Mouse (Mus musculus) G1E-ER4 (cell line): Measurements from ENCODE around the gene Tbxas1. TPM values are rescaled to one million over a fixed set of nuclear protein-coding genes. Genes with fewer than 3 reads are reported as not detected.

Experiments used
- GATA1 ChIP-seq: IDR thresholded peaks from one replicate; pipeline ENCODE4 v1.8.0; 2012; ENCODE audit warnings: low read length, inconsistent platforms
- polyA plus RNA-seq: library from polyadenylated mRNA; stranded (reverse); fragments of >175 nt; gene quantifications from 2 replicates; pipeline ENCODE4 v1.2.3, GENCODE M21; 2012

Tbxas1 gene
- polyA plus RNA-seq, 1 experiment, result 0.03 TPM

- TF ChIP-seq GATA1, result no peak
Measured at GRCm38 (mm10) chr6:38947282-38947681, 72.1 kb downstream of the Tbxas1 start.

GRCm38 (mm10) chr6:38949683-38950161, 74.5 kb downstream of the Tbxas1 start:
- TF ChIP-seq GATA1, result no peak

GRCm38 (mm10) chr6:38950341-38950740, 75.1 kb downstream of the Tbxas1 start:
- TF ChIP-seq GATA1, result no peak

DNA sequence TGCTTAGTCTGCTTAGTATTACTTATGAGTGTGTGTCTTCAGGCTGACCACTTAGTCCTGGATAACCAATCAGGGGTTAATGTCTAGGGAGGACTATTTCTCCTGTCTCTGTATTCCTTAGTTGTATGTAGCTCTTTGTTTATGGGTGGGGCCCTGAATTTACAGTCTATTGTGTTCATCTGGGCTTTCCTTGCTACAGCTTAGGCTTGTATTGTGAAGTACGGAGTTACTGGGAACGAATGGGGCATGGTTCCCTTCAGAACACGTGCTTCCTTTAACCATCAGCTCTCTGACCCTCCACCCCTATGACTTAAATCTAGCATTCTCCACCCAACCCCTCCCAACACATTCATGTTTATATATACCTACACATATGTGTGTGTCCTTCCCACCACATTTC, 75.6 kb downstream of the Tbxas1 start:
- TF ChIP-seq GATA1, result no peak

GRCm38 (mm10) chr6:38956641-38957040, 81.4 kb downstream of the Tbxas1 start:
- no peak for TF ChIP-seq GATA1

DNA sequence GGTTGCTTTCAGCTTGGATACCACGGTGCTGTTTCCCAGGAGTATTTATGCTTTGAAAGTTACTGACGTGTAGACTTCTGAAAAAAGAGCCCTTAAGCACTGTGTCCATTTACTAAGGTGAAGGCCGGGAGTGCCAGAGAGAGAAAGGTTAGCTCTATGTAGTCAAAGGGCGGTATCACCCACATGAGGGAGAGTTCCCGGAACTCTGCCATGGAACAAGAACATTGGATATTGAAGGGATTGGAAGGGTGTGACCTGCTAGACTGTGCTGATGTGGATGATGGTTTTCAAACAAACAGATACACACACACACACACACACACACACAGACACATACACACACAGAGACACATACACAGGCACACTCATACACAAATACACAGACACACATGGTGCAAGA, 82.0 kb downstream of the Tbxas1 start:
- TF ChIP-seq GATA1, result no peak

DNA sequence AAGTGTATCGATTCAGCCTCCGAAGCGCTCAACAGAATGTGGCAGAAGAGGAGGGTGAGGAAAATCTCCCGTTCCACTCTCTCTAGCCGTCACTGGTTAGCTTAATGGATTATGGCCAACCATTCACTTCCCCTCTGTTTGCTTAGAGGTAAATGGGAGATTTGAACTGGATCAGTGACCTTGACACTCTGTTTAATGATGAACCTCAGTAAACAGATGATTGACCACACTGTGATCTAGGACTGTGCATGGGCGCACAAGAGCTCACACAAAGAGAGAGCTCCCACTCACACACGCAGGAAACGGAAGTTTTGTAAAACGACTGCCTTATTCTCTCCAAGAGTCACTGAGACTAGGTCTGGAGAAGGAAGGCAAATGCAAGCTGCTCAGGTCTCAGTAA, 84.3 kb downstream of the Tbxas1 start:
- no peak for TF ChIP-seq GATA1

DNA sequence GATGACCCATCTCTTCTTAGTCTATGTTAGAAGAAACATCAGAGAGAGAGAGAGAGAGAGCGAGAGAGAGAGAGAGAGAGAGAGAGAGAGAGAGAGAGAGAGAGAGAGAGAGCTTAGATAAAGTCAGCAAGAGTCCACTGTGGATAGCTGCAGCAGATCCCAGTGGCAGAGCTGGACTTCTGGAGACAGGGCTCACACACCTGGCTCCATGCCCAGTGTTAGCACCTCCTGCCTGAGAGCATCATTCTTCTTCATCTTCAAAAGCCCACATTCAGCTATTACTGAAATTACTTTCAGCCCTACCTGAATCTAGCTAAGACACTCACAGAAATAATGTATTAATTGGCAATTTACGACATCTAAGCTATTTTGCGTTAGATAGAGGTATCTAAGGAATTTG, 85.2 kb downstream of the Tbxas1 start:
- no peak for TF ChIP-seq GATA1

DNA sequence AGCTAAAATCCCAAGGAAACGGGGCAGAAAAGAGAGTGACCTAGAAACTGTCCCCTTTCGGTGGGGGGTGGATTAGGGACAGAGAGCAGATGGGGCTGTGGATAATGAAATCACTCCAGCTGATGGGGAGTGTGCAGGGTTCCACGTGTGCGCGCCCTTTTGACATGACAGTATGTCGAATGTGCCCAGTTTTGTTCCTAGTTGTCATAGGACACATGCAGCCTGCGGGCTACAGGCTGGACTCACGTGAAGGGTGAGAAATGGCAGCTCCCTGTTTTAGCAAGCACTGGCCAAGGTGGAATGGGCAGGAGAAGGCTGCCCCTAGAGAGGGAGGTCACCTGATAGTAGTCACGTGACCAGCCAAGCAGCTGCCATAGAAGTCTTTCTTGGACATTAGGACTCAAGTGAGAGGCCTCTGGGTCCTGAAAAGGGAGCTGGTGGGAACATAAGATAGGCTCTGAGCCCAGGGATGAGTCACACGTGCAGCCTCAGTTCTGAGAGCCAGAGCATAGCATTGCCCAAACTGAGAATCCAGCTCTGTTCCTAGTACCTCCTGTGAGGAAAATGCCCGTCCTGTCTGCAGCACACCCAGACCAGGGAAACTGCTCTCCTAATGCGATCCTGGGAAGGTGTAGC, 85.7 kb downstream of the Tbxas1 start:
- TF ChIP-seq GATA1, result no peak

DNA sequence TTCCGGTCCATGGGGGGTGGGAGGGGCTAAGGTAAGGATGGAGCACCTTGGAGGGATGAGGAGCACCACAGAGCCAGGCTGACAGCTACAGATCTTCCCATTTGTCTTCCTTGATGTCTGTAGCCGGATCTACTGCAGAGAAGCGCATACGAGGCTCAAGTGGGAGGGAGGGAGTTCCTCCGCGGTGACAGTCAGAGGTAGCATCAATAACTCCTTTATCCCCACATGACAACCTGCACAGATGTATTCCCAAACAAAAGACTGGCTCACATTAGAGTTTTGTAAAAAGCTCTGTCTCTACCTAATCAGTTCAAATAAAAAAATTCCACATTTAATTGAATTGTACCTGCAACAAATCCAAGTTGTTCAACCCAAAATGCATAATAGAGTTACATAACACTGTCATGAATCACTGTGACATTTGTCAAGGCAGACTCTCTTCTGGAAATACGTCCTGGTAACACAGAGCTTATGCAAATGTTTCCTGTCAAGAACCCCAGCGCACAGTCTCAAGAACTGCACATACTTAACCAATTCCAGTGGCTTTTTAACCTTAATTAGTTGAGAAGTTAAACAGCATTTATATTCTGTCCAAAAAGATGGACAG, 86.3 kb downstream of the Tbxas1 start:
- TF ChIP-seq GATA1, result no peak

- TF ChIP-seq GATA1, result no peak
Measured at GRCm38 (mm10) chr6:38966839-38967238, 91.6 kb downstream of the Tbxas1 start.

- TF ChIP-seq GATA1, result no peak
Measured at GRCm38 (mm10) chr6:38967288-38967687, 92.1 kb downstream of the Tbxas1 start.

GRCm38 (mm10) chr6:38967988-38968387, 92.8 kb downstream of the Tbxas1 start:
- no peak for TF ChIP-seq GATA1

- no peak for TF ChIP-seq GATA1
Measured at GRCm38 (mm10) chr6:38969944-38970740, 94.9 kb downstream of the Tbxas1 start.

- no peak for TF ChIP-seq GATA1
Measured at GRCm38 (mm10) chr6:38970759-38971158, 95.6 kb downstream of the Tbxas1 start.

GRCm38 (mm10) chr6:38972826-38973225, 97.6 kb downstream of the Tbxas1 start:
- no peak for TF ChIP-seq GATA1

DNA sequence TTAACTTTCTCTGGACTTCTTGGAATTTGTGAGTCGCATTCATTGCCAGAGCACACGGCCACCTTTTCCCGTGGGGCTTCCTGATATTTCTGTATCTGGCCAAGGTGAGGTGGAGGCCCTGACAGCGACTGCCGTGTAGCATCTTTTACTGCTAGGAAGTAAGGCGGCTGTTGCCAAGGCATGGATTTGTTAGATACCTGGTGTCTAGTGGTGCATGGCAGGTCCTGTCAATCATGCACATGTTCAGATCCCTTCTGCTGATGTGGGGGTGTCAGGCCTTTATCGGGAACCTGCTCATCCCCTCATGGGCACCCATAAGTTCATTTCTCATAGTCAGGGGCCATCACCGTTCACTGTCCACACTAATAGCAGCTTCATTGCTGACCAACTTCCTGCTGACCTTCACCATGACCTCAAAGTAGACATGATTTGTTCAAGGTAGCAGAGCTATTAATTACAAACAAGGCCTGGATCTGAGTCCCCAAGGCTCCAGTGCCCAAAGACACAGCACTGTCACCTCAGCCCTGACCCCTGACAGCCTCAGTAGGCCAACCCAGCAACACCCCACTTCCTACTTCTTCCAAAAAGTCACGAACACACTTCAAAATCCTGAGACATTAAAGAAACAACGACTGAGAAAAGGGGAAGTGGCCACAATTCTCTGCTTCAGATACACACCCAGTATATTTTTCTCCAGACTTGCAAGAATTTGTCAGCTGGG, 98.4 kb downstream of the Tbxas1 start:
- TF ChIP-seq GATA1, result no peak
